Mouse (Mus musculus) right cerebral cortex, postnatal 36 days (tissue): ENCODE data around the gene Utp3.
"Not testable (repeated sequence)": the region's sequence is repeated elsewhere in the genome, so short reads cannot be mapped to it uniquely, and the experiment has no call there.

Source experiments
- DNase-seq, 2 experiments: peaks; one replicate each; pipeline ENCODE4 v3.0.0; 2022; ENCODE audit warnings: low spot score in 2 of 2, mixed read lengths in 1 of 2

The Utp3 gene

DNA sequence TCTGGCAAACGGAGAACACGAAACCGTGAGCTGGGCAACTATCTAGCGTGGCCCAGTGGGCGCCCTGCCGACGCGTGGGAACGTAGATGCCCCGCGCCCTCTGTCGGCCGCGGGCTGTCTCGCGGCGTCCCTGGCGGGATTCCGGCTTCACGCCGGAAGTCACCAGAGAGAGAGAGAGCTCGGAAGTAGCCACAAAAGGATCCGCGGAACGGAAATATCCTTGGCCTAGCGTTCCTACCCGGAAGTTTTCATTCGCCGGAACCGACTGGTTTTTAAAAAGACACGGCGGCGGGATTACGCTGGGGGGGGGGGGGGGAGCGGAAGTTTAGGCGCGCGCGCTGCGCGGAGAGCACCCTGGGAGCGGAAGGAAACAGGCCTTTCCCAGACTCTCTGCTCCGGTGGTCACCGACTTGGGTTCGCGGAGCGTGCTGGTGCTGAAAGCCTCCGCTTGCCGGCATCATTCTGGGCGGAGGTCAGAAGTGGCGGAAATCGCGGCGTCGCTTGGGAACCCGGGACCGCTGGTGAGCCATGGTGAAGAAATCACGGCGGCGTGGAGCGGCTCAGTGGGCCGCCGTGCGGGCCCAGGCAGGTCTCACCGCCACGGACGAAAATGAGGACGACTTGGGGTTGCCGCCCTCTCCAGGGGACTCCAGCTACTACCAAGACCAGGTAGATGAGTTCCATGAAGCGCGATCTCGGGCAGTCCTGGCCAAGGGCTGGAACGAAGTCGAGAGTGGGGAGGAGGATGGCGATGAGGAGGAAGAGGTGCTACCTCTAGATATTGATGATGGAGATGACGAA lies at the start of gene Utp3:
TSS of gene Utp3 (plus strand) at position 377 of the 801 bp plus-strand sequence.
- DNase-seq = peak; percentile 91 to 94

DNA sequence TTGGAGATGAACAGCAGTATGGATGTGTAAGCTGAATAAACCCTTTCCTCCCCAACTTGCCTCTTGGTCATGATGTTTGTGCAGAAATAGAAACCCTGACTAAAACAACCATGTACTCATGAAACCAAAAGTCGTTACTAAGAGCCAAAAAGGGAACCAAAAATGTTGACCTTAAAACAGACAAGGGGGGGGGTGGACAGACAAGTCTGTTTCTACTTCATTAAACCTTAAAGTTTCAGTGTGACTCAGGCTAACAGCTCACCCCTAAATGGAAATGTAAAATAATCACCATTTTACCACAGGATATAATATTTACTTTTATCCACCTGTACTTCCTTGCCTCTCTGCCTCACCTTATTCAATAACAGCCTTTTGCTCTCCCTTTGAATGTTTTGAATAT lies 45.7 kb upstream of the Utp3 start:
- no peak for DNase-seq

DNA sequence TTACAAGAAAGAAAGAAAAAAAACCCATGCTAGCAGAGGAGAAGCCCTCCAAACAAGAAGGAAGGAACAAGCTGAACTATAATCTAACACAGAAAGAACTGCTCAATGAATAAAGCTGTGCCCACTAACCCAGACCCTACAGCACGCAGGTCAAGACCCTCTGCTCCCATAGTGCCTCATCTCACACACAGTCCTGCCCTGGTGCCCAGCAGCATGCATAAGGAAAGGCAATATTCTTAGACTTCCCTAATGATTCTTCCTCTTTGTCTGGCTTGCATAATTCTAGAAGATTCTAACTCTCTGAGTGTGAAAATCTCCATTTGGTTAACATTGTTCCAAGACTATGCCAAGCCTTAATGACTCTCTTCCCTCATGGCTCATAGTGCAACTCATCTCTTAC lies 45.3 kb upstream of the Utp3 start:
- DNase-seq = no peak

DNA sequence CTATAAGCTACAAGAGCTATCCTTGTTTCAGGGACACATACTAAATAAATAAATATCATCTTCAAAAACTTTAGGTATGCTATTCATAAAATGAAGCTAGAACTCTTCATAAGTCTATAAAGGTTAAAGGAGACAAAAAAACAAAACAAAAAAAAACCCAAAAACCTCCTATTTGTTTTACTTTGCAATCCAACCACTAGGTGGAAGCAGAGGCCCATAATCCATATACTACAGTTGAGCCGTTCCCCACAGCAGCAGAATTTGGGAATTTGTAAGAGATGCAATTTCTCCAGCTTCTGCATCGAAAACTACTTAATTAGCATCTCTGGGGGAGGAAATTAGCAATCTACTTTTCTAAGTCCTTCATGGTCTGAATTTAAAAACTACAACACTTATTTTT lies 35.0 kb upstream of the Utp3 start:
- DNase-seq = no peak

DNA sequence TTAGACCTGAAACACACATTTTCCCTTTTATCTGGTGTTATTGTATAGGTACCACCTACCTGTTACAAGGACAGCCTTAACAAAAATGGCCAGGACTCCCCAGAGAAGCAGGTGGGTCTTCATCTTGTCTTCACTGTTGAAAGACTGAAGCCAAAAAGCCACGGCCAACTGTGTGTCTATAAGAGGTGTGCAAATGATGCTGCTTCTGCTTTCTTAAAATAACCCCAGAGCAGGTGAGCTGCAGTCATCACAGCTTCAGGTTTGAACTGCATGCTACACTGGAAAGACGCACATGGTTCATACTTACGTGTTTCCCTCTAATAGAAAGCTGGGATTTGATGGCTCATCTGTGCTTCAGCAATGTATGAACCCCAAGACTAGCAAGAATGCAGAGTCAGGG lies 26.6 kb upstream of the Utp3 start, which contains the start of gene Jchain:
TSS of gene Jchain (minus strand) at position 235 of the 400 bp plus-strand sequence.
- no peak for DNase-seq

DNA sequence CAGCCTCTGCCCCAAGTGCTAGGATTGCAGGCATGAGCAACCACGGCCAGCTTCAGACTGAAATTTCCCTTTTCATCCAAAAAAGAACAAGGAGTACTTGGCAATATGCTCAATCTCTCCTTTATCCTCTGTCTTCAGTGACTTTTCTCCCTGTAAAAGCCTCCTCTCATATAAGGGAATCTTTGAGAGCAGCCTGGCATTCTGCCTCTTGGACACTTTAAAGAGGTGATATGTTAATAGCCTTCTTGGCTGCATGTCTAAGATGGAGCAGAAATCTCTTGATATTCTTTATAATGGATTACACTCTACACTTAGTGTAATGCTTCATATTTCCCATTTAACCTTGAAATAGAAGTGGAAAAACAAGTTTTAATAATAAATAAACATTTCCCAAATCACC lies 23.4 kb upstream of the Utp3 start:
- no peak for DNase-seq

DNA sequence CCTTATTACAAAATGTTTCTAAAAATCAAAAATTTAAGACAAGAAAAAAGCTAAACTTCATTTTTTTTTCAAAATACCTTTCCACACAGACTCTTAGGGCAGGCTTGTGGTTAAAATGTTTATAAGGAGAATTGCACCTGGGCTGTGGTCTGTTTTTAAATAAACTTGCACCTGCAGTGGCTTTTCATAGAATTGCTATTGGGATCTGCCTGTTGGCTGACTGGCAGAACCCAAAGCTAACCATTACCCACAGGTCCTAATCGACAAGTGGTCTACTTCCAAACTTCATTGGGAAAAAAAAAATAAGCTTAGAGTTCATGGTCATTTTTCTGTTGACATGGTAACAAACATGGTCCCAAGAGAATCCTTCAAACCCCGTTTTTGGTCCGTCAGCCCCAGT lies 19.6 kb upstream of the Utp3 start:
- no peak for DNase-seq

DNA sequence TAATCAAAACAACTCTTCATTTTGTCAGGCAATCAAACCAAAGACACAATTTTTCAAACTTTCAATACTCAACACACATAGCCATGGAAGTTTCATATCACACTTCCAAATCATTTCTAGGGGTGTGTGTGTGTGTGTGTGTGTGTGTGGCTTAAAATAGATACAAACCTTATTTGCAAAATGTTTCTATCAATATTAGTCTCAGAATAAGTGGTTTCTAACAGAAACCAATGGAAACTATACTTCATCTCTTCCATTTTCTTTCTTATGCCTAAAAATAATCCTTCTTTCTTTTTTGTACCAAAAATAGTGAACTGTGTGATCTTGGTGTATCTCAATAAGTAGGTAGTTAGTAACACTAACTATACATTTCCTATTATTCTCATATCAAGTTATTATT lies 13.4 kb upstream of the Utp3 start:
- no peak for DNase-seq

DNA sequence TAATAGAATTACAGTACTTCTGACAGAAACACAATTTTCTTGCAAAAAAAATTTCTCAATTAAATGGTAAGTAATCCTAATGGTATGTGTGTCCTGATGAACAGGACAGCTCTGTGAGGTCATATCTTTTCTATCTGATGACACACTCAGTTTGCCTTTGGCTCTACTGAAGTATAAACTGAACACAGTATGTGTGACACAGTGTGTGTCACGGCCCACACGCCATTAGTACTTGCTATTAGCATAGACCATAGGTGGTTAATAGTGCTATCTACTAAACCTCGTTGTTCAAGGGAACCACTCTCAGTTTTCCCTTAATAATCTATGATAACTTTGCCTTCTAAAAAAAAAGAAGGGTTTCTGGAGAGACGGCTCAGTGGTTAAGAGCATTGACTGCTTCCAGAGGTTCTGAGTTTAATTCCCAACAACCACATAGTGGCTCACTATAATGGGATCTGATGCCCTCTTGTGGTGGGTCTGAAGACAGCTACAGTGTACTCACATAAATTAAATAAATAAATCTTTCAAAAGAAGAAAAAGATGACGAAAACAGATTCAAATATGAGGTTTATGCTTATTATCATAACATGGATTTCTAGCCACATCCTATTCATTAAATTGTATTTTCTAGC lies 11.5 kb upstream of the Utp3 start:
- DNase-seq = no peak

DNA sequence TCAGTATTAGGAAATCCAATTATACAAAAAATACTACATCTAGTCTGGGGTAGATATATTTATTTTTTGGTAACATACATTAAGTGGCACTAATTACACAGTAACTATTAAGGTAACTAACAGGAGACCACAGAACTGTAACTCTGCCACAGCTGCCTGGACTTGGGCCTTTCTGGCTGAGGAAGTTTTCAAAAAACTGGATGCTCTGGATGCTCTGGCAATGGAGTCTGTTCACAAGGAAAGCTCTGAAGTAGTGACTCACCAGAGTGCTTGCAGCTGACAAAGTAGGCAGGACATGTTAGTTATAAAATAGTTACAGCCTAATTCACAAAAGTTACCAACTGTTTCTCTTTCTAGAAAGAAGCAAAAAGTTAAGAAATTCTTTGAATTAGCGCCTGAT lies 9.9 kb upstream of the Utp3 start:
- not testable (repeated sequence) for DNase-seq

DNA sequence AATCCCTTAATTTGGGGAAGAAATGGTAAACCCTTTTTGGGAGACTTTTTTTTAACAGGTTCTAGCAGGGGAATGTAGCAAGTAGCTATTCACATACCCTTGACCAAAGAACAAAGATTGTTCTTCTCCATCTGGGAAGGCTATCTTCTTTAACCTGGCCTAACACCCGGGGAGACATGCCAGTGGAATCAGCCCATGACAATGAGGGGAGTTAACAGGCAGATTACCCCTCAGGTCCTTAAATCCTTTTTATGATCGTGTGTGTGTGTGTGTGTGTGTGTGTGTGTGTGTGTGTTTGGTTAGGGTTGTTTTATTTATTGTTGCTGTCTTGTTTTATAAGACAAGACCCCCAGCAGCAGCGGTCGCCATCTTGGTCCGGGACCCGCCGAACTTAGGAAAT lies 8.7 kb upstream of the Utp3 start:
- no peak for DNase-seq

DNA sequence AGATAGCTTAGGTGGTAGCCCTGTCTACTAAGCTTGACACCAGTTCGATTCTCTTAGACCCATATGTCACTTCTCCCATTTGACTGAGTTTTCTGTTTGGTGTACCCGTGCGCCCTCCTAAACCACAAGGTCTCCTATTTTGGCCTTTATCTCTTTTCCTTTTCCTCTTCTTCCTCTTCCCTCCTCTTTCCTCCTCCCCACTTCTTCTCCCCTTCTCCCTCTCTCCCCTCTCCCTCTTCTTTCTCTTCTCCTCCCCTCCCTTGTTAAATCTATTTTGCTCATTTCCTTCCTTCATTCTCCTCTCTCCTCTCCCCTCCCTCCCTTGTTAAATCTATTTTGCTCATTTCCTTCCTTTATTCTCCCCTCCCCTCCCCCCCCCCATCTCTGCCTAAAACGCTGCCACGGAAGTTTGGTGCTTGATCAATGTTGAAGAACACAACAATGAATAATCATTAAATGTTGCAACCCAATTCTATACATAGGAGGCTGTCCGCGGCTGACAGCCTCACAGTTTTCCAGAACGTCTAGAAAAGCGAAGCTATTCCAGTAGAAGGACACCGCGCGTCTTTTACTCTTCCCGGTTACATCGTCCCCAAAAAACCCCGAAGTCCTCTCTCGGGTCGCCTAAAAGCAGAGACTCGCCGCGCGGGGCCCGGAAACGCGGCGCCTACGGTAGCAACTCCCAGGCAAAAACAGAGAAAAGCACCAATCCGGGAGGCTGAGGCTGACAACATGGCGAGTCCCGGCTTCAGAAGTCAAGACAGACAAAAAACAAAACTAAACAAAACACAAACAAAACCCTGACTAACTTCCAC lies 784 bp upstream of the Utp3 start:
- DNase-seq = no peak

DNA sequence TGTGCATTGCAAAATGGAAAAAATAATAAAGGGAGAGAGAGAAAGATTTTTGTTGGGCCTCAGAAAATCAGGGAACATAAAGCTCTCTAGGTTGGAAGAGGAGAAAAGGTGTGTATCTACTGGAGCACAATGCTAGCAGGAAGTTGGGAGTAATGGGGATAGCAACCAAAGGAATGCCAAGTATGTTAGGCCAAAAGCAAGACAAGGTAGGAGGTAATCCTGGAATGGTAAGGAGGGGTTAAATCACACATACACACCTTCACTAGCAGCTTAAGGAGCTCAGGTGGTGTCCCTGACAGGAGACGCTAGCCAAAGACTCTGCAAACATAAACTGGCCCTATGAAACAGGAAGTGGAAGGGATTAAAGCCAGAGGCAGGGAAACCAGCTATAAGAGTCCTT lies 4.7 kb downstream of the Utp3 start:
- DNase-seq = no peak

DNA sequence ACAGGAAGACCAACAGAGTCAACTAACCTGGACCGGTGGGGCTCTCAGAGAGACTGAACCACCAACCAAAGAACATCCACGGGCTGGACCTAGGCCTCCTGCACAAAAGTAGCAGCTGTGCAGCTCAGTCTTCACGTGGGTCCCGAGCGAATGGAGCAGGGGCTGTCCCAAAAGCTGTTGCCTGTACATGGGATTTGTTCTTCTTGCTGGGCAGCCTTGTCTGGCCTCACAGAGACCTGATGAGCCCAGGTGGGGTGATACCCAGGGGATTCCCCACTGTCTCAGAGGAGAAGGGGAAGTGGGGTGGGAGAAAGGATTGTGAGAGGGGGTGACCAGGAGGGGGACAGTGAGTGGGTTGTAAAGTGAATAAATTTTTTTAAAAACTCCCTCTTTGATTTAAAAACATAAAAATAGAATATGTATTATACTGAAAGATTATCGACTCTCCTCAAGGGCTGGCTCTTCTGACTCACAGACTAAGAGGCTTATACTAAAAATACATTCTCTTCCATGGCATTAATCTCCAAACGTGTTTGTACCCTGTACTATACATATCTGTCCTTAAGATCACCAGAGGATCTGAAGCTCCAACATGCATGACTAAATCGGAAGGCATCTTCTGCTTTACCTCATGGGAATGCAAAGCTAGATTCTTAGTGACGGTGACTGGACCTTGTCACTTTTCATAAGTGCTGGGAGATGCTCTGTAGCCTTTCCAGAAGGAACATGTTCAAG lies 7.0 kb downstream of the Utp3 start:
- no peak for DNase-seq

DNA sequence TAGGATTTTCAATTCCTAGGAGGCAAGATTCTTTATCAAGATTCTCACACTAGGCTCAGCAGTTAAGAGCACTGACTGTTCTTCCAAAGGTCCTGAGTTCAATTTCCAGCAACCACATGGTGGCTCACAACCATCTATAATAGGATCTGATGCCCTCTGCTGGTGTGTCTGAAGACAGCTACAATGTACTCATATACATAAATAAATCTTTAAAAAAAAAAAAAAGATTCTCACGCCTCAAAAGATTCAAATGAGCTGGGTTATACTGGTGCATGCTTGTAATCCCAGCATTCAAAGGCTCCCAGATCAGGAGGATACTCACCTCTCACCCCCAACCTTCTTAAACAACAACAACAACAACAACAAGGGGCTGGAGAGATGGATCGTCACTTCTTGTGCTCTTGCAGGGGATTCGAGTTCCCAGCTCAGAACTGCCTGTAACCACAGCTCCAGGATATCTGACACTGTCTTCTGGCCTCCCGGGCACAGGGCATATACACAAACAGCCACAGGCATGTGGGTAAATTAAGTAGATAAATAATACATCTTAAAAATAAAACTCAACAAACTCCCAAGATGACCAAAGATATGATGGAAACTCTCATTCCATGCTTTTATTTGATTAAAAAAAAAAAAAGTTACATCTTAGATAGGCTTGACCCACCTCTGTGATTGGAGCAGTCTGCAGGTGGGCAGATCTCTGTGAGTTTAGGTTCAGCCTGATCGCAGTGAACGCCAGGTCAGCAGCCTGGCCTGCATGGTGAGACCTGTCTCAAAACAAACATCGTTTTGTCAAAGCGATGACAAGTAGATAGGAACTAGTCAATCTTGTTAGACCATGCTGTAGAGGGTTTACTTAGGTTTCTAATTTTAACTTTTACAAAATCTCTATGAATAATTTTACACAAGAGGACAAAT lies 8.9 kb downstream of the Utp3 start:
- DNase-seq = no peak

DNA sequence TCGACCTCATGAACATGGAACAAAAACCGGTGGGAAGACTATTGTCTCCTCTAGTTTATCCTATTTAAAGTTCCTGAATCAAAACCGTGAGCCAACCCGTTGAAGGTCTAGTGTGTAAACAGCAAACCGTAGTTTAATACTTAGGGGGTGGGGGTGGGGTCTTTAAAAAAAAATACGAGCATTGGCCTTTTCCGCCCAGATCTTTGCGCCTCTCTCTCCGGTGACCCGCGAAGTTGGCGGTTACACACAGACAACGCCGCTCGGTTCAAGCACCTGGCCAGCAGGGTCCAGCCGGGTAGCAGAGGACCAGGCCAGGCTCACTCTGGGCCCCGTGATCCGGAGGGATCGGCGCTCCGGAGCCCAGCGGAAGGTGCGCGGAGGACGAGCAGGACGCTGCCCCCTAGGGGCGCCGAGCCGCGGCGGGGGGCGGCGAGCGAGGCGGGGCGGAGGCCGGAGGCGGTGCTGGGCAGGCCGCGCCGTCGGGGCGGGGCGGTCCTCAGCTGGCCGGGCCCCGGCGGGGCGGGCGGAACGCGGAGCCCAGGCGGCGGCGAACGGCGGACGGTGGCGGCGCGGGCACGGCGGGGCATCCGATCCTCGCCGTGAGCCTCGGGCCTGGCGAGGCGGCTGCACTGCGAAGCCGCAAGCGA lies 10.4 kb downstream of the Utp3 start, which contains the start of gene Rufy3:
TSS of gene Rufy3 (plus strand) at position 540 of the 647 bp plus-strand sequence.
- DNase-seq = peak; percentile 34 to 59

DNA sequence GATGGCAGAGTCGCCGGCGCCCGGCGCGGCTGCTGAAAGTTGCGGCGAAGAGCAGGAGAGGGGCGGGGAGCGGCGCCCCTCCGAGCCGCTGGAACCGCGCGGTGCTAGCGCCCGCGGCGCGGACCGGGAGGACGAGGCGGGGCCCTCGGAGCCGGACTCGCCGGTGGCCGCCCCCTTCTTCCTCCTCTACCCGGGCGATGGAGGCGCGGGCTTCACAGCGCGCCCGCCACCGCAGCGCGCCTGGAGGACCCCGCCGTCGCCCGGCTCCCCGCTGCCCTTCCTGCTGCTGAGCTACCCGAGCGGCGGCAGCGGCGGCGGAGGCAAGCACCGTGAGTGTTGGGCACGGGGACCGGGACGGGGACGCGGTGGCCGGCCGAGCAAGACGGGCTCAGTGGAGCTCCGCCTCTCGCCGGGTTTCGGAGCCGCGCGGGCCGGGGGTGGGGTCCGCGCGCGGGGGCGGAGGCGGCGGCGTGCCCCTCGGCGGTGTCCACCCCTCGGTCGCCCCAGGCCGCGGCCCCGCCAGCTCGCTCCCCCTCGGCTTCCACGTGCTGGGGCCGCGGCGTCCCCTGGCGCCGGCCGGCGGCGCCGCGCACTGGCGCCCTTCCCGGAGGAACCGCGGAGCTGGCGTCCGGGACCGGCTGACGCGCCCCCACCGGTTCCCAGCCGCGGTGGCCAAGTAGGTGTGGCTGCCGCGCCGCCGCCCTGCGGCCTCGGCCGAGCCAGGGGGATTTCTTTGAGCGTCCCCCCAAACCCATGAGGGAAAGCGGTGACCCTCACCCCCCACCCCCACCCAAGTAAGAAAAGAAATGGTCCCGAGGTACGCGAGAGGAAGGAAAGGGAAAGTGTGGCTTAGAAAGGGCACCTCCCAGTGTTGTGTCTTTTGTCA lies 11.1 kb downstream of the Utp3 start:
- no peak for DNase-seq

DNA sequence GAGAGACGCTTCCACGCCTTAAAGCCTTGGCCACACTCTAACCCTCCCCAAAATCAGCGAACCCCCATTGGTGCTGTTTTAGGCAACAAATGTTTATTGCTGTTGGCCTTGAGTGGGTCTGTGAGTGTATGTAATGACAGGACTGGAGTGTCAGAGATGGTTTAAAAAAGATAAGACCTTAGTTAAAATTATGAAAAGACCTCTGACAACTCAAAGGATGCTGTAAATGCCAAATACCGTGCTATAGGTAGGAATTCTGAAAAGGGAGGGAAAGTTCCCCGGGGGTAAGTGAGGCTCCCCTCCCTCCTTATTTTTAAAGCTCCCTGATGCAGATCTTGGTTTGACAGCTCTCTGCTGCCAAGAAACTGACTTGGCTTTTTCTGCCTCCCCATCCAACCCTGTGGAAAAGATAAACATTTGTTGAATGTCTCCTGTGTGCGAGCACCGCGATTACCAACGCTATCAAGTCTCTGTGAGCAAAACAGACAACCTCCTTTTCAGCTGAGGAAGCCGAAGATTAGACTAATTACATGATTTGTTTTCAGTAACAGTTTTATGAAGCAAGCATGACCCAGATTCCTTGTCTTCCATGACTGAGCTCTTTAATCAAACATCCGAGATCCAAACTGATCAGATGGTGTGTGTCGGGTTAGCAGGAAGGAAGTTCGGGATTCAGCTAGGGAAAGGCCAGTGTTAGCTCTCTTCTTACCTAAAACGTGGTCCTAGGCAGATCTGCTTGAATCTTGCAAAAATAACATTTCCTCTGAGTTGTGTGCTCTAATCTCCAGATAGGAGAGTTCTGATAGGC lies 12.0 kb downstream of the Utp3 start:
- DNase-seq = no peak
